Mouse (Mus musculus): ENCODE data around the gene Ccdc93. TPM values are rescaled to one million over a fixed set of nuclear protein-coding genes. Genes with fewer than 3 reads are reported as not detected.

The Ccdc93 gene
- 10 to 100 TPM; 19.7 to 23.4 TPM for total RNA-seq (2021)
- long read RNA-seq, experiment 1, full-length matches to known transcripts: 2 of 6 reads
- long read RNA-seq, experiment 1, partial matches to known transcripts: 0 of 6 reads
- long read RNA-seq, experiment 1, other reads (novel, unspliced or antisense): 4 of 6 reads
- long read RNA-seq, experiment 2, full-length matches to known transcripts: 4 of 8 reads
- long read RNA-seq, experiment 2, partial matches to known transcripts: 1 of 8 reads
- long read RNA-seq, experiment 2, other reads (novel, unspliced or antisense): 3 of 8 reads

- intact Hi-C loops (cut with DNase I): no loop called here
- peak; percentile 97 to 99 for DNase-seq (ENCODE audit: low spot score in 2 of 2)
These were observed at the start of gene Ccdc93 for GRCm38 (mm10) chr1:121430938-121431928. Gene Ccdc93, plus strand, starts transcription at chr1:121431049.

DNA sequence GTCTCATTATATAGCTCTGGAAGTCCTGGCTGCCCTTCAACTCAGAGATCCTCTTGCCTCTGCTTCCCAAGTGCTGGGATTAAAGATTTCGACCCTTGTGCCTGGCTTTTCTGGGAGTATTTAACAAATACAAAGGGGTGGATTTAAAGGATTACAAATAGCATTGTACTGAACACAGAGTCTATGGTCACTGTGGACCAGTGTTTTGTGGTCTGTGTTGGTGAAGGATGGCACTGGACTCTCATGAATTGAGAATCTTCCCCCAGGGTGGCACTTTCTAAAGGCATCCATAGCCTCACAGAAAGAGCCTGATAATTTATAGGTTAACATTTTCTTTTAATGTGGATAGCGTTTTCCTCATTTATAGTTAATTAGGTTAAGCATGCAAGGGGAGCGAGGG is 49.3 kb upstream of the Ccdc93 start:
- DNase-seq (ENCODE audit: low spot score in 2 of 2): no peak
- intact Hi-C loops (cut with DNase I): no loop called here

GRCm38 (mm10) chr1:121388312-121388711 is 42.5 kb upstream of the Ccdc93 start:
- intact Hi-C loops (cut with DNase I): no loop called here
- DNase-seq (ENCODE audit: low spot score in 2 of 2): no peak

- intact Hi-C loops (cut with DNase I): no loop called here
- DNase-seq (ENCODE audit: low spot score in 2 of 2): no peak
These were observed 42.1 kb upstream of the Ccdc93 start for GRCm38 (mm10) chr1:121388732-121389131.

GRCm38 (mm10) chr1:121389574-121389973 is 41.3 kb upstream of the Ccdc93 start:
- intact Hi-C loops (cut with DNase I): no loop called here
- DNase-seq (ENCODE audit: low spot score in 2 of 2): no peak

DNA sequence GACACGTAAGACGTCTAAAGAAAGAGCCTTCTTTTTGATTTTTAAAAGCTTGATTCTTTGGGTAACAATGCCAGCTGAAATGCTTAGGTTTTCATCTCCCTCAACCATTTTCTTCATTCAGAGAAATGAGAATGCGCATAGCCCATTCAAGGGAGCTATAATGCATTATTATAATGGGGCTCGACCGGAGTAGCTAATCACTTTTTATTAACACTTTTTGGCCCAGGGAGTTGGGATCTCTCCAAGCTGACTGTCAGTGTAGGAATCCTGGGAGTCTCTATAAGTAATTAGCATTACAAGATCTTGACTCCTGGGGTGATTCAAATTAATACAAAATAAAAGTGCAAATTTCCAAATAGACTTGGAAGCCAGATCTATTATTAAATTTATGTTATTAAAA is 40.8 kb upstream of the Ccdc93 start:
- no peak for DNase-seq (ENCODE audit: low spot score in 2 of 2)
- intact Hi-C loops (cut with DNase I): no loop called here

DNA sequence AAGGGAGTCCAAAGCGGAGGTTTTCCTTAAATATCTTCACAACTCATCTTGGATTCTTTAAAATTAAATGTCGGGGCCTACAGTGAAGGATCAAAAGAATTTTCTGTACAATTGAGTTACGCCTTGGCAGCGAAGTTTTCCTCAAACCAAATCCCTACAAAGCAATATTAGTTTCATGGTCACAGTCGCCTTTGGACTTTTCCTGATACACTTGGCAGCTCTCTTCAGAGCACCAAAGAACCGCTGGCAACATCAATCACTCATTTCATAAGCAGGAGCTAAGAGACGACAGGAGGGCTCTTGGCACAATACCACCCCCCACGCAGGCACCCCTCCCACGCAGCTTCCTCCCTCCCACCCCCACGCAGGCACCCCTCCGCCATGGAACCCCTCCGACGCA is 40.4 kb upstream of the Ccdc93 start:
- intact Hi-C loops (cut with DNase I): no loop called here
- DNase-seq (ENCODE audit: low spot score in 2 of 2): no peak

- DNase-seq (ENCODE audit: low spot score in 2 of 2): no peak
- intact Hi-C loops (cut with DNase I): no loop called here
These were observed 40.0 kb upstream of the Ccdc93 start for GRCm38 (mm10) chr1:121390855-121391254.

GRCm38 (mm10) chr1:121393117-121393516 is 37.7 kb upstream of the Ccdc93 start:
- intact Hi-C loops (cut with DNase I): no loop called here
- DNase-seq (ENCODE audit: low spot score in 2 of 2): no peak

GRCm38 (mm10) chr1:121394764-121395163 is 36.1 kb upstream of the Ccdc93 start:
- intact Hi-C loops (cut with DNase I): loop anchor here (5.0 kb wide), 1 partner anchor 67 kb away; no protein-coding TSS in a partner anchor

GRCm38 (mm10) chr1:121396501-121396900 is 34.3 kb upstream of the Ccdc93 start:
- intact Hi-C loops (cut with DNase I): loop anchor here (5.0 kb wide), 1 partner anchor 69 kb away; no protein-coding TSS in a partner anchor
- DNase-seq (ENCODE audit: low spot score in 2 of 2): no peak

More at GRCm38 (mm10) chr1:121394764-121395163, 36.1 kb upstream of the Ccdc93 start:
- DNase-seq (ENCODE audit: low spot score in 2 of 2): no peak

- intact Hi-C loops (cut with DNase I): loop anchor here (5.0 kb wide), 1 partner anchor 71 kb away; no protein-coding TSS in a partner anchor
- DNase-seq (ENCODE audit: low spot score in 2 of 2): no peak
These were observed 32.6 kb upstream of the Ccdc93 start for GRCm38 (mm10) chr1:121398231-121398630.

- intact Hi-C loops (cut with DNase I): loop anchor here (5.0 kb wide), 1 partner anchor 72 kb away; no protein-coding TSS in a partner anchor
- DNase-seq (ENCODE audit: low spot score in 2 of 2): no peak
These were observed 31.6 kb upstream of the Ccdc93 start for GRCm38 (mm10) chr1:121398986-121399881.

GRCm38 (mm10) chr1:121400243-121400642 is 30.6 kb upstream of the Ccdc93 start:
- intact Hi-C loops (cut with DNase I): loop anchor here (5.0 kb wide), 3 partner anchors 153 to 813 kb away; no protein-coding TSS in a partner anchor
- DNase-seq (ENCODE audit: low spot score in 2 of 2): peak; percentile 50 to 54

GRCm38 (mm10) chr1:121419084-121419483 is 11.8 kb upstream of the Ccdc93 start:
- DNase-seq (ENCODE audit: low spot score in 2 of 2): peak; percentile 26 to 56
- intact Hi-C loops (cut with DNase I): loop anchor here (2.0 kb wide), 1 partner anchor 832 kb away; no protein-coding TSS in a partner anchor

DNA sequence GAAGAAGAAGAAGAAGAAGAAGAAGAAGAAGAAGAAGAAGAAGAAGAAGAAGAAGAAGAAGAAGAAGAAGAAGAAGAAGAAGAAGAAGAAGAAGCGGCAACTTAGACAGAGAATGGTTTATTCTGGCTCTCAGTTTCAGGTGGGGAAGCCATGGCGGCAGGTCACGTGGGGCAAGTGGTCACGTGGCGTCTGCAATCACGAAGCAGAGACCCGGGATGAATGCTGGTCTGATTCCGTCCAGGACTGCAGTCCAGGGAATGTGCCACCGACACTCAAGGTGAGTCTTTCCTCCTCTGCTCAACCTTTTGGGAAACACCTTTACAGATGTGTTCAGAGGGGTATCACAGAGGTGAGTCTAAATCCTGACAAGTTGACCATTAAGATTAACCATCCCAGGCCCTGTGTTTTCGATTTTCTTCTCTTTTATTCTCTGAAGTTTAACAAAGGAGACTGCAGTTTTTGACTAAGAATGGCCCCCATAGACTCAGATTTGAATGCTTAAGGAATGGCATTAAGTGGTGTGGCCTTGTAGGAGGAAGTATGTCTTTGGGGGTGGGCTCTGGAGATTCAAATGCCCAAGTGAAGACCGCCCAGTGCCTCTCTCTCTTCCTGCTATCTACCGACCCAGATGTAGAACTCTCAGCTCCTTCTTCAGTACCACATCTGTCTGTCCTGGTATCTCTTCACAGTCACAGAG is 11.1 kb upstream of the Ccdc93 start:
- intact Hi-C loops (cut with DNase I): loop anchor here (2.0 kb wide), 1 partner anchor 833 kb away; no protein-coding TSS in a partner anchor
- DNase-seq (ENCODE audit: low spot score in 2 of 2): no peak

DNA sequence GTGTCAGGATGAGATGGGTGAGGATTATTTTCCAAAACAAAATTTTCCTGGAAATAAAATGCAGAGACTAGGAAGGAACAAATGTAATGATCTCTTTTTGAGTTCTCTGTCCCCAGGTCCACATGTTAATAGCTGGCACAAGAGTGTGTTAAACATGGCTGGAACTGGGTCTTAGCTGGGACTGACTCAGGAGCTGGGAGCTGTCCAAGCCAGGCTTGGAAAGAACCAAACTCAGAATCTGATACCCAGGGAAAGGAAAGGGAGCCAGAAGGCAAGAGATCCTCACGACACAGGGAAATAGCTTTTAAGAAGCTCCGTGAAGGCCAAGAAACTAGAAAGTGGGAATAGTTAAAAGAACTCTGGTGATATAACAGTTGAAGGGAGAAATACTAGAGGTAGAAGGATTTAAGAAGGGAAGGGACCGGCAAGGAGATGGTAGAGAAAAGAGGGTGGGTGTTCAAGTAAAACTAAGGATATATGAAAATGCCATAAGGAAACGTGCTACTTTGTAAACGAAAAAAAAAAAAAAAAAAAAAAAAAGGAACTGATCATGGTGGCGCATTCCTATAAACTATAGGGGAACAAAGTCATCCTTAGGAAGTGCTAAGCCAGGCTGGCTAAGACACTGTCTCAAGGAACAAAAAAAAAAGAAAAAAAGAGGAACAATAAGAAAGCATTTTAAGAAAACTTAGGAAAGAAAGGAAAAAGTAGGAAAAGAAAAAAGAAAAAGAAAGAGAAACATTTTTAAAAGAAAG is 489 bp upstream of the Ccdc93 start:
- DNase-seq (ENCODE audit: low spot score in 2 of 2): no peak
- intact Hi-C loops (cut with DNase I): no loop called here

DNA sequence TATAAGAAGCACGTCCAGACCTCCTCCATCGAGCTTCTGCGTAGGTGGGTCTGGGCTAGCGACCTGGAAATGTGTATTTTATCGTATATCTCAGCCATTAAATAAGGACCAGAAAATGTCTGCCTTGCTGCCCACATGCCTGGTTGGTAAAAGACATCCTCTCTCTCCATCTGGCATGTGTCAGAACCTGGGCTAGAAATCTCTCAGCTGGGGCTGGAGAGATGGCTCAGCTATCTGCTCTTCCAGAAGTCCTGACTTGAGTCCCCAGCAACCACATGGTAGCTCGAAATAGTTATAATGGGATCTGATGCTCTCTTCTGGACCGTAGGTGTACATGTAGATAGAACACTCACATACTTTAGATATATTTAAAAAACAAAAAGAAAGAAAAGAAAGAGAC is 5.1 kb downstream of the Ccdc93 start:
- no peak for DNase-seq (ENCODE audit: low spot score in 2 of 2)
- intact Hi-C loops (cut with DNase I): no loop called here

Data from left cerebral cortex, postnatal 14 days (tissue).